Mouse (Mus musculus) CH12.LX (cell line): ENCODE measurements around the gene Zbtb38. TPM values are rescaled to one million over a fixed set of nuclear protein-coding genes. Genes with fewer than 3 reads are reported as not detected.

Experiments
- DNase-seq: peaks from one replicate; pipeline ENCODE4 v3.0.0-alpha.2; 2013; ENCODE audit errors: extremely low read depth
- H3K27ac ChIP-seq: 2 replicates; pipeline ENCODE4 v1.5.1; 2012; ENCODE audit warnings: low read depth, mild to moderate bottlenecking, control low read depth, moderate library complexity; ENCODE audit not compliant: insufficient read depth
- H3K27me3 ChIP-seq: replicated peaks from 2 replicates; pipeline ENCODE3; 2012; ENCODE audit warnings: inconsistent platforms
- H3K36me3 ChIP-seq, 2 experiments: replicated peaks in 1 of 2; 2 replicates each; pipeline versions ENCODE3 to v1.6.1; 2012; ENCODE audit warnings: inconsistent platforms in 1 of 2, low read length in 1 of 2, mild to moderate bottlenecking in 1 of 2, mixed read lengths in 1 of 2, moderate library complexity in 1 of 2; ENCODE audit not compliant: control insufficient read depth in 1 of 2, insufficient read depth in 1 of 2
- H3K4me1 ChIP-seq, 2 experiments: 2 replicates each; pipeline ENCODE4 v1.6.1; 2012; ENCODE audit warnings: inconsistent platforms in 1 of 2, moderate library complexity in 1 of 2; ENCODE audit not compliant: insufficient read depth in 2 of 2, control insufficient read depth in 1 of 2
- H3K4me2 ChIP-seq: 2 replicates; pipeline ENCODE4 v1.6.1; 2012; ENCODE audit warnings: low read depth, mild to moderate bottlenecking, control low read depth; ENCODE audit not compliant: poor library complexity, insufficient read depth, severe bottlenecking
- H3K4me3 ChIP-seq, 3 experiments: fragments of 150-350 bp in 1 of 3; sonication (generic) in 1 of 3; replicated peaks in 1 of 3; 2 replicates each; pipeline versions ENCODE3 to v1.5.1; 2011 to 2012; ENCODE audit warnings: low read depth in 2 of 3, low read length in 2 of 3, mild to moderate bottlenecking in 2 of 3, moderate library complexity in 2 of 3, control low read depth in 1 of 3, improper control_type of control experiment in 1 of 3, inconsistent platforms in 1 of 3, mixed read lengths in 1 of 3; ENCODE audit not compliant: poor library complexity in 1 of 3
- H3K79me2 ChIP-seq: replicated peaks from 2 replicates; pipeline ENCODE4 v1.6.1; 2012; ENCODE audit warnings: mild to moderate bottlenecking, moderate library complexity; ENCODE audit not compliant: control insufficient read depth, poor library complexity, insufficient read depth, severe bottlenecking; ENCODE audit errors: extremely low read depth
- H3K9ac ChIP-seq: 2 replicates; pipeline ENCODE4 v1.6.1; 2012; ENCODE audit warnings: low read depth, mild to moderate bottlenecking, control low read depth, moderate library complexity; ENCODE audit not compliant: insufficient read depth
- H3K9me3 ChIP-seq: replicated peaks from 2 replicates; pipeline ENCODE3; 2012; ENCODE audit warnings: low read length, inconsistent platforms, mixed read lengths
- BHLHE40 ChIP-seq: IDR thresholded peaks from 2 replicates; pipeline ENCODE4 v1.6.1; 2011; ENCODE audit warnings: mild to moderate bottlenecking, low read depth, low read length, improper control_type of control experiment
- CTCF ChIP-seq, 2 experiments: IDR thresholded peaks in 1 of 2; conservative IDR thresholded peaks in 1 of 2; 2 replicates each; pipeline ENCODE4 v1.5.1; 2011 to 2012; ENCODE audit warnings: low read depth in 2 of 2, low read length in 2 of 2, improper control_type of control experiment in 1 of 2, inconsistent platforms in 1 of 2, mild to moderate bottlenecking in 1 of 2, moderate library complexity in 1 of 2
- E2F4 ChIP-seq: IDR thresholded peaks from 2 replicates; pipeline ENCODE4 v1.6.1; 2011; ENCODE audit warnings: low read depth, low read length, improper control_type of control experiment; ENCODE audit not compliant: insufficient replicate concordance
- ELF1 ChIP-seq: IDR thresholded peaks from 2 replicates; pipeline ENCODE4 v1.6.1; 2014; ENCODE audit warnings: low read depth, mild to moderate bottlenecking, inconsistent platforms, low read length, improper control_type of control experiment
- EP300 ChIP-seq: IDR thresholded peaks from 2 replicates; pipeline ENCODE4 v1.6.1; 2011; ENCODE audit warnings: low read length, improper control_type of control experiment
- HCFC1 ChIP-seq: IDR thresholded peaks from 2 replicates; pipeline ENCODE4 v1.6.1; 2012; ENCODE audit warnings: low read depth, mild to moderate bottlenecking, inconsistent platforms, low read length, improper control_type of control experiment
- JUN ChIP-seq: IDR thresholded peaks from 2 replicates; pipeline ENCODE4 v1.6.1; 2011; ENCODE audit warnings: low read depth, mild to moderate bottlenecking, low read length, improper control_type of control experiment, moderate library complexity; ENCODE audit not compliant: insufficient read depth
- JUND ChIP-seq: conservative IDR thresholded peaks from 2 replicates; pipeline ENCODE4 v1.6.1; 2011; ENCODE audit warnings: low read depth, low read length, improper control_type of control experiment
- MAFK ChIP-seq: IDR thresholded peaks from 2 replicates; pipeline ENCODE4 v1.6.1; 2011; ENCODE audit warnings: low read length, improper control_type of control experiment; ENCODE audit not compliant: insufficient replicate concordance
- NELFE ChIP-seq: IDR thresholded peaks from 2 replicates; pipeline ENCODE4 v1.6.1; 2011; ENCODE audit warnings: low read depth, low read length, improper control_type of control experiment
- PAX5 ChIP-seq: IDR thresholded peaks from 2 replicates; pipeline ENCODE4 v1.6.1; 2012; ENCODE audit warnings: low read length, inconsistent platforms, mixed read lengths
- RAD21 ChIP-seq: IDR thresholded peaks from 2 replicates; pipeline ENCODE4 v1.6.1; 2011; ENCODE audit warnings: low read depth, mild to moderate bottlenecking, low read length, improper control_type of control experiment, moderate library complexity
- RCOR1 ChIP-seq: conservative IDR thresholded peaks from 2 replicates; pipeline ENCODE4 v1.6.1; 2012; ENCODE audit warnings: low read depth, mild to moderate bottlenecking, inconsistent platforms, low read length, improper control_type of control experiment
- SMC3 ChIP-seq: IDR thresholded peaks from 2 replicates; pipeline ENCODE4 v1.6.1; 2011; ENCODE audit warnings: low read depth, low read length, improper control_type of control experiment
- USF1 ChIP-seq: IDR thresholded peaks from 2 replicates; pipeline ENCODE4 v1.6.1; 2014; ENCODE audit warnings: low read depth, mild to moderate bottlenecking, inconsistent platforms, low read length, improper control_type of control experiment
- USF2 ChIP-seq: conservative IDR thresholded peaks from 2 replicates; pipeline ENCODE4 v1.6.1; 2011; ENCODE audit warnings: low read depth, low read length, improper control_type of control experiment
- ZC3H11A ChIP-seq: IDR thresholded peaks from 2 replicates; pipeline ENCODE4 v1.6.1; 2012; ENCODE audit warnings: low read depth, mild to moderate bottlenecking, inconsistent platforms, low read length, improper control_type of control experiment
- ZKSCAN1 ChIP-seq: IDR thresholded peaks from 2 replicates; pipeline ENCODE4 v1.6.1; 2012; ENCODE audit warnings: low read depth, inconsistent platforms, low read length, improper control_type of control experiment, borderline replicate concordance
- ZNF384 ChIP-seq: IDR thresholded peaks from 2 replicates; pipeline ENCODE4 v1.6.1; 2012; ENCODE audit warnings: low read depth, low read length, improper control_type of control experiment, inconsistent platforms
- dilution Hi-C: fragments of 300-500 bp; cut with MboI; formaldehyde crosslinking; loops from 2 replicates; pipeline ENCODE4 v1.14.3; 2020; ENCODE audit warnings: low sequenced_read_pairs; ENCODE audit not compliant: extremely low pct_unique_long_range_greater_than_20kb, extremely low pct_ligation_motif_present
- in situ Hi-C: fragments of 300-500 bp; cut with MboI; formaldehyde crosslinking; loops from 3 replicates; pipeline ENCODE4 v1.14.3; 2019; ENCODE audit warnings: low sequenced_read_pairs, low pct_ligation_motif_present, low pct_unique_long_range_greater_than_20kb, mixed read lengths
- polyA plus RNA-seq: library from polyadenylated mRNA; unstranded; fragments of >175 nt; gene quantifications from 2 replicates; pipeline ENCODE4 v1.2.1, GENCODE M21; 2012; ENCODE audit warnings: low read depth; ENCODE audit not compliant: insufficient read length
- total RNA-seq, 2 experiments: library from RNA; depleted of rRNA; stranded (reverse); fragments of 300-350 nt in 1 of 2; fragments of >200 nt in 1 of 2; gene quantifications; 2 replicates each; pipeline ENCODE4 v1.2.3; 2012 to 2014

Zbtb38 gene
- total and polyA plus RNA-seq, 3 experiments, result 51.7 to 102 (median 68.8) TPM

DNA sequence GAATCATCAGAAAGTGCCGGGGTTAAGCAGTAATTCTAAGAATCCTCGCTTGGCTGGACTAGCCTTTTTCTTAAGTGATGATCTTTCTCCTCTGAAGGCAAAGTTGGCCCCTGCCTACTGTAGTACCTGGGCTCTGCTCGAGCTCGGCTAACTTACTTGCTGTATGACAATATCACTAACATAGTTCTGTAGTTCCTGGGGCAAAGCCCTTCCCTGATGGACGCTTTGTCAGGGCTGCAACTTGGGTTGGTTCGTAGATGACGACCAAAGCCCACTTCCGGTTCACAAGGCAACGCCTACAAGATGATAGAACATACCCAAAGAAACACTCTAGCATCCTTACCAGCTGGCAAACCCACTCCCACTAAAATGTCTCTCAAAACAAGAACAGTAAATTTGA is 47.7 kb downstream of the Zbtb38 start:
- dilution Hi-C loops, result no loop called here
- Histone ChIP-seq H3K4me3 (no peak overlapping the region), H3K27ac (no peak overlapping the region), H3K4me2 (no peak overlapping the region), H3K36me3 (peaks cover 91 to 96% of the 10 kb centered on the region in 2 experiments), H3K79me2 (peaks cover 98% of the 10 kb centered on the region), H3K4me1 (peaks cover 3 to 24% of the 10 kb centered on the region in 2 experiments; a peak in 2 of 4 replicates), H3K9ac (no peak overlapping the region), H3K9me3 (peaks cover 23% of the 10 kb centered on the region), H3K27me3 (no peaks in the 10 kb centered on the region)
- in situ Hi-C loops, result no loop called here
- no peak for TF ChIP-seq E2F4
- TF ChIP-seq ZKSCAN1, result no peak
- no peak for TF ChIP-seq NELFE
- no peak for TF ChIP-seq USF1
- no peak for TF ChIP-seq RCOR1
- TF ChIP-seq MAFK, result no peak
- TF ChIP-seq EP300, result no peak
- TF ChIP-seq PAX5, result no peak
- TF ChIP-seq RAD21, result no peak
- no peak for TF ChIP-seq HCFC1
- no peak for TF ChIP-seq SMC3
- no peak for TF ChIP-seq USF2
- TF ChIP-seq ZNF384, result no peak
- no peak for TF ChIP-seq JUN
- no peak for TF ChIP-seq ELF1
- TF ChIP-seq JUND, result no peak
- no peak for TF ChIP-seq CTCF (conservative IDR thresholded peaks at IDR 0.05 in 1 of 2, IDR thresholded peaks at IDR 0.05 in 1 of 2; ENCODE audit: low read depth in 2 of 2, low read length in 2 of 2)
- DNase-seq, result no peak

DNA sequence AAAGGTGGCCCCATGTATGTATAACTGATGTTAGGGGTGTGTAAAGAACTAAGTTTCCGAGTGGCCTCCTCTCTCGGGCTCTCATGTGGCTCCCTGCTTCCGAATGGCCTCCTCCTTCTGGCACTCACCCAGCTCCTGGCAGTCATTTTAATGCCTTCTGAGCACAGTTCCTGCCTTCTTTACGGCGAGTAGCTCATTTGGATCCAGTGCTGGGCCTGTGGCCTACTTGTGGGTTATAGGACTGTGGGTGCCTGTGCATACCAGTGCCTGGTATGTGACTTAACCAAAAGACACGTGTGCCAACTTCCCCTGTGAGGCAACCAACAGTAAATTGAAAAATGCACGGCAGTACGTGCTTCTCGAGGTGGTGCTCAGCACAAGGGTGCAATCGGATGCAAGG is 50.7 kb downstream of the Zbtb38 start:
- dilution Hi-C loops, result no loop called here
- TF ChIP-seq ZKSCAN1 (no peak), ELF1 (no peak), ZC3H11A (no peak), BHLHE40 (no peak)
- TF ChIP-seq, all 38 proteins: peak for 0
- H3K9ac ChIP-seq, result no peak overlapping the region
- H3K27ac ChIP-seq, result no peak overlapping the region
- H3K36me3 ChIP-seq, result peaks cover 90 to 96% of the 10 kb centered on the region in 2 experiments
- DNase-seq, result no peak
- in situ Hi-C loops, result no loop called here
- peaks cover 30% of the 10 kb centered on the region for H3K9me3 ChIP-seq
- H3K4me1 ChIP-seq, result peaks cover 0 to 14% of the 10 kb centered on the region in 2 experiments; a peak in 1 of 4 replicates
- H3K4me3 ChIP-seq, result no peak overlapping the region
- peaks cover 97% of the 10 kb centered on the region for H3K79me2 ChIP-seq
- no peak overlapping the region for H3K4me2 ChIP-seq
- H3K27me3 ChIP-seq, result no peaks in the 10 kb centered on the region
